Mouse (Mus musculus) spleen, postnatal 14 days (tissue): ENCODE data around the gene Ssxb8.
"Not testable (repeated sequence)": the region's sequence is repeated elsewhere in the genome, so short reads cannot be mapped to it uniquely, and the experiment has no call there.

ENCODE experiments used
- DNase-seq, 2 experiments: peaks; one replicate each; pipeline ENCODE4 v3.0.0; 2021 to 2022; ENCODE audit warnings: low spot score in 2 of 2

Gene Ssxb8

DNA sequence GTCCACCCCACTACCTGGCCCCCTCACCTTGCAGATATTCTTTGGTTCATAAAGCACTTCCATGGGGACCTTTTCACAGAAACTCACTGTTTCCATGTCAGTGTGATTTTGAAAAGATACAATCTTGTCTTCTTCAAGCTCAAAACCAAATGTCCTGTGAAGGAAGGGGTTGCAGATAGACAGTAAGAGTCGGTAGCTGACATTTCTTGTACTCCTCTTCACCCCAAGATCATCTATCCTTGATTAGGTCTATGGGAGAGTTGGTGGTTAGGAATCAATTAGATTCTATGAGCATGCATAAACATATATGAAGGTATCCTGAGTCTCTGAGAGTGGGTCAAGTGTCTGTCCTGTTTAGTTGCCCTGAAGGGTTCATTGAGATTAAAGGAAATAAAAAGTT, at the start of gene Ssxb8:
Ssxb8 (minus strand) TSS at position 101 of the 400 bp plus-strand sequence.
- DNase-seq: not testable (repeated sequence)

DNA sequence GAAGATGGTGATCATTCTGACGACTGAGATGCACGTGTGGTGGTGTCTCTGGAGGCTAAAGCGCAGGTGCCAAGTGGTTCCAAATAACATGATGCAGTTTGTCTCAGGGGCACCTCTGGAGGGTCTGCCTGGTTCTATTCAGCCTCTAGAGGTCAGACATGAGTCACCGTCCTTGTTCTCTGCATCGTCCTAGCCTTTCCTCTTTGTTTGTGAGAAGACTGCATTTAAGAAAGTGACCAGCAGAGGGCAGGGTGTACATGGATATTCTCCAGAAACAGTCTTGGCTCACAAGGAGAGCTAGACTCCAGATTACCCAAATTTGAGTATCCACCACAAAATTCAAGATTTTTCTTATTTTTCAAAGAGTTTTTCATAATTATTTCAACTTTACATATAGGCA, 42.3 kb upstream of the Ssxb8 start:
- no peak for DNase-seq

- DNase-seq: no peak
These were observed 27.6 kb downstream of the Ssxb8 start for GRCm38 (mm10) chrX:8663085-8663484.
